15 mouse cellular contexts compared by ENCODE assay signal in the genomic region with DNA sequence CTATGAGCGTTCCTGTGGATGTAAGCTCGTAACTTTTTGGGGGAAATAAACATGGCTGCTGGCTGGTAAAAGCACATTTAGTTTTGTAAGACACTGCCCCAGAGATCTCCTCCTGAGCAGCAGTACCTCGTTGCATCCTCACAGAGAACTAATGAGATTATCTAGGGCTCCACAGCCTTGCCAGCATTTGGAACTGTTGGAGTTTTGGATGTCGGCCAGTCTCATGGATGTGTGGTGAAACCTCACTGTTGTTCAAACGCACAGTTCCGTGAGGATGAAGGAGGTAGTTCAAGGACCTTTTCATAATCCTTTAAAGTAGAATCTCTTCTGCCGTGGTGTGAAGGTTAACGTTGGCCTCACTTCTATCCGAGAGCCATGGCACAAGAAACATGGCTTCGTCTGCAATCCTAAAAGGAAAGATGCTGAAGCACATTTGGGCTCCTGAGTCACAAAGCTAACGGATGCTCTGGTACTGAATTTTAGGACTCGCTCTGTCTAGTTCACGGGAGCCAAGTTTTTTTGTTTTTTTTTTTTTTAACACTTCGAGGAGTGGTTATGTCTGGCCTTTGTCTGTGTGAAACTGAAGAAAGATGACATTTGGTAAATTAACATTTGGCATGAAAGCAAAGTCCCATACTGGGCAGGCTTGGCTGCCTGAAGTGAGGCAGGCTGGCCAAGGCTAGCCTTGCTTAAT.
A peak's percentile ranks its signal among the peaks of the same experiment; 100 is the strongest.
DNase-seq lines count a peak whose midpoint lies in the region; ATAC-seq and TF ChIP-seq lines count a peak whose summit lies in the region.
"Had no signal": no experiment of that assay in that cellular context is flagged by ENCODE, and none has a peak within 500 bp of the region (broad histone marks: within the 10 kb centered on the region; RNA-seq: fewer than 3 reads in every experiment).

No protein-coding gene starts in this region.

- TF ChIP-seq POLR2A in thymus, adult 2 months (IDR thresholded peaks at IDR 0.05; ENCODE audit: control insufficient read depth, extremely low read depth, insufficient read depth, low read length, poor library complexity) = no peak

- H3K27me3 ChIP-seq in heart, embryonic 12.5 days (replicated peaks) = no peaks in the 10 kb centered on the region
- H3K27me3 ChIP-seq in stomach, embryonic 16.5 days (ENCODE audit: control insufficient read depth, insufficient read depth, low read length) = no peaks in the 10 kb centered on the region
- H3K27me3 ChIP-seq in stomach, postnatal 0 days (ENCODE audit: control insufficient read depth, insufficient read depth, low read length) = no peaks in the 10 kb centered on the region
- H3K27me3 ChIP-seq in thymus, adult 2 months (ENCODE audit: control insufficient read depth, insufficient read depth, low read length) = no peaks in the 10 kb centered on the region
- H3K27me3 ChIP-seq: heart, embryonic 13.5 days; limb, embryonic 12.5 days; Patski had no signal

- intact Hi-C loops in heart, postnatal 14 days (cut with DNase I) = loop anchor here (2.0 kb wide), 1 partner anchor 77 kb away; no protein-coding TSS in a partner anchor

- no peak for TF ChIP-seq EP300 in stomach, postnatal 0 days (optimal IDR thresholded peaks at IDR 0.05)

- H3K4me1 ChIP-seq in heart, embryonic 12.5 days (replicated peaks) = no peaks in the 10 kb centered on the region; the same call in 1 of the 2 replicates
- H3K4me1 ChIP-seq in stomach, embryonic 16.5 days (ENCODE audit: control insufficient read depth, insufficient read depth, low read length) = peaks cover 4% of the 10 kb centered on the region; the same call in 1 of the 2 replicates
- H3K4me1 ChIP-seq in stomach, postnatal 0 days (replicated peaks; ENCODE audit: control insufficient read depth, insufficient read depth) = no peaks in the 10 kb centered on the region
- no peaks in the 10 kb centered on the region for H3K4me1 ChIP-seq in thymus, adult 2 months (replicated peaks; ENCODE audit: control insufficient read depth, insufficient read depth, low read length)

- WGBS in heart, embryonic 12.5 days = 68% methylated on average over 14 of the region's 14 CpGs
- WGBS in stomach, embryonic 16.5 days = 65% methylated on average over 14 of the region's 14 CpGs
- 57% methylated on average over 14 of the region's 14 CpGs for WGBS in stomach, postnatal 0 days
- 93% methylated on average over 14 of the region's 14 CpGs for WGBS in thymus, adult 2 months

- no peak overlapping the region for H3K4me2 ChIP-seq in heart, embryonic 12.5 days
- H3K4me2 ChIP-seq in stomach, embryonic 16.5 days (ENCODE audit: low read depth, low read length) = no peak overlapping the region
- H3K4me2 ChIP-seq in stomach, postnatal 0 days (replicated peaks; ENCODE audit: low read depth) = no peak overlapping the region
- H3K4me2 ChIP-seq: heart, embryonic 13.5 days; limb, embryonic 12.5 days had no signal

- H3K4me3 ChIP-seq in heart, embryonic 12.5 days = no peak overlapping the region
- H3K4me3 ChIP-seq in stomach, embryonic 16.5 days (replicated peaks; ENCODE audit: low read length) = no peak overlapping the region
- H3K4me3 ChIP-seq in stomach, postnatal 0 days (ENCODE audit: low read depth, low read length) = no peak overlapping the region
- H3K4me3 ChIP-seq in thymus, adult 2 months (ENCODE audit: control insufficient read depth, insufficient read depth, low read length) = no peak overlapping the region
- H3K4me3 ChIP-seq: heart, embryonic 13.5 days; limb, embryonic 12.5 days had no signal

- 0 out of 2 replicates have a peak, but pooled peaks cover 1% of the 10 kb centered on the region for H3K9me3 ChIP-seq in heart, embryonic 12.5 days (replicated peaks)
- H3K9me3 ChIP-seq in stomach, embryonic 16.5 days (replicated peaks; ENCODE audit: control insufficient read depth, low read length) = 0 out of 2 replicates have a peak, but pooled peaks cover 1% of the 10 kb centered on the region
- H3K9me3 ChIP-seq in stomach, postnatal 0 days (ENCODE audit: control insufficient read depth, low read length) = no peaks in the 10 kb centered on the region

- no peak overlapping the region for H3K27ac ChIP-seq in heart, embryonic 12.5 days (ENCODE audit: poor library complexity, severe bottlenecking)
- peak overlapping the region; percentile 23; the same call in 1 of the 2 replicates for H3K27ac ChIP-seq in stomach, embryonic 16.5 days (ENCODE audit: low read length)
- H3K27ac ChIP-seq in stomach, postnatal 0 days (replicated peaks) = no peak overlapping the region
- no peak overlapping the region for H3K27ac ChIP-seq in thymus, adult 2 months (ENCODE audit: control insufficient read depth, insufficient read depth, low read length)
- H3K27ac ChIP-seq: heart, embryonic 13.5 days; limb, embryonic 12.5 days; macrophage had no signal

- no peaks in the 10 kb centered on the region for H3K36me3 ChIP-seq in heart, embryonic 12.5 days
- no peaks in the 10 kb centered on the region for H3K36me3 ChIP-seq in stomach, embryonic 16.5 days (ENCODE audit: control insufficient read depth, insufficient read depth, low read length)
- no peaks in the 10 kb centered on the region for H3K36me3 ChIP-seq in stomach, postnatal 0 days (ENCODE audit: control insufficient read depth, insufficient read depth, low read length)
- no peaks in the 10 kb centered on the region for H3K36me3 ChIP-seq in thymus, adult 2 months (ENCODE audit: control insufficient read depth, insufficient read depth, low read length)
- H3K36me3 ChIP-seq: heart, embryonic 13.5 days; limb, embryonic 12.5 days had no signal

- no peak for ATAC-seq in heart, embryonic 12.5 days (ENCODE audit: insufficient number of reproducible peaks, low FRiP score)
- no peak for ATAC-seq in stomach, embryonic 16.5 days (ENCODE audit: insufficient read depth, low FRiP score)
- no peak for ATAC-seq in stomach, postnatal 0 days (ENCODE audit: low FRiP score, low TSS enrichment)
- ATAC-seq: CD4-positive, CD25-positive, alpha-beta regulatory T cell, adult 4 months; Patski had no signal

- no peak for TF ChIP-seq CTCF in stomach, postnatal 0 days (IDR thresholded peaks at IDR 0.05; ENCODE audit: low read depth)
- TF ChIP-seq CTCF in thymus, adult 2 months (IDR thresholded peaks at IDR 0.05; ENCODE audit: borderline replicate concordance, control insufficient read depth, extremely low read depth, insufficient read depth, low read length, poor library complexity) = no peak

- 0 out of 2 replicates have a peak overlapping the region, but pooled peaks have one; percentile 7 for H3K9ac ChIP-seq in heart, embryonic 12.5 days
- no peak overlapping the region for H3K9ac ChIP-seq in stomach, embryonic 16.5 days (ENCODE audit: low read length)
- no peak overlapping the region for H3K9ac ChIP-seq in stomach, postnatal 0 days (ENCODE audit: low read length)
- H3K9ac ChIP-seq: heart, embryonic 13.5 days; limb, embryonic 12.5 days had no signal

- no peak for DNase-seq in heart, postnatal 14 days
- DNase-seq in stomach, postnatal 0 days (ENCODE audit: low spot score) = no peak
- DNase-seq in cerebellum, adult 9-10 months = peak; percentile 68
- DNase-seq in thymus, adult 2 months = no peak
- DNase-seq in kidney, postnatal 10 days = no peak
- DNase-seq: gastrocnemius, postnatal 14 days; layer of hippocampus, adult 9-11 months; thymus, postnatal 14 days had no signal
